Mouse (Mus musculus): Measurements from ENCODE around the gene Pgls. TPM values are rescaled to one million over a fixed set of nuclear protein-coding genes. Genes with fewer than 3 reads are reported as not detected.
A peak's percentile ranks its signal among the peaks of the same experiment; 100 is the strongest.

Pgls gene
- polyA plus RNA-seq, 1 experiment from 2014 or later: 201 TPM

DNA sequence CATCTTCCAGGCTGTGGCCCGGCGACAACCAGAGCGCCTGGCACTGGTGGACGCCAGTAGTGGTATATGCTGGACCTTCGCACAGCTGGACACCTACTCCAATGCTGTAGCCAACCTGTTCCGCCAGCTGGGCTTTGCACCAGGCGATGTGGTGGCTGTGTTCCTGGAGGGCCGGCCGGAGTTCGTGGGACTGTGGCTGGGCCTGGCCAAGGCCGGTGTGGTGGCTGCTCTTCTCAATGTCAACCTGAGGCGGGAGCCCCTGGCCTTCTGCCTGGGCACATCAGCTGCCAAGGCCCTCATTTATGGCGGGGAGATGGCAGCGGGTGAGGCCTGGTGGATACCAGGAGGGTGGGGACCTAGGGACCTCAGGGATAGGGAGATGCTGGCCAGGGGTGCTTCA, 12.5 kb upstream of the Pgls start:
- no peak overlapping the region for H3K9ac ChIP-seq (ENCODE audit: low read length)
- WGBS: 89% methylated on average over 14 of the region's 14 CpGs
- H3K4me2 ChIP-seq (ENCODE audit: low read length): no peak overlapping the region
- no peaks in the 10 kb centered on the region for H3K9me3 ChIP-seq (ENCODE audit: control insufficient read depth, low read length)
- H3K27ac ChIP-seq (replicated peaks in 1 of 2; ENCODE audit: control insufficient read depth in 1 of 2, insufficient read depth in 1 of 2, low read depth in 2 of 2, low read length in 2 of 2): no peak overlapping the region
- peaks cover 11% of the 10 kb centered on the region for H3K36me3 ChIP-seq (ENCODE audit: control insufficient read depth, insufficient read depth, low read length)
- no peaks in the 10 kb centered on the region for H3K27me3 ChIP-seq (ENCODE audit: control insufficient read depth, insufficient read depth, low read length)
- no peak overlapping the region for H3K4me3 ChIP-seq (ENCODE audit: control insufficient read depth in 1 of 2, insufficient read depth in 1 of 2, low read depth in 1 of 2, low read length in 2 of 2)
- no peak for ATAC-seq (ENCODE audit: insufficient number of reproducible peaks, insufficient read depth, low FRiP score, low read depth)
- H3K4me1 ChIP-seq (ENCODE audit: control insufficient read depth in 2 of 2, insufficient read depth in 2 of 2, low read length in 2 of 2): peaks cover 0 to 4% of the 10 kb centered on the region in 2 experiments; a peak in 2 of 4 replicates

GRCm38 (mm10) chr8:71580201-71580600, 11.8 kb upstream of the Pgls start:
- Histone ChIP-seq H3K27me3 (ENCODE audit: control insufficient read depth, insufficient read depth, low read length) (no peaks in the 10 kb centered on the region), H3K27ac (replicated peaks in 1 of 2; ENCODE audit: control insufficient read depth in 1 of 2, insufficient read depth in 1 of 2, low read depth in 2 of 2, low read length in 2 of 2) (no peak overlapping the region), H3K4me1 (ENCODE audit: control insufficient read depth in 2 of 2, insufficient read depth in 2 of 2, low read length in 2 of 2) (no peaks in the 10 kb centered on the region; a peak in 1 of 4 replicates), H3K9ac (ENCODE audit: low read length) (no peak overlapping the region), H3K36me3 (ENCODE audit: control insufficient read depth, insufficient read depth, low read length) (peaks cover 19% of the 10 kb centered on the region), H3K4me2 (ENCODE audit: low read length) (no peak overlapping the region), H3K9me3 (ENCODE audit: control insufficient read depth, low read length) (no peaks in the 10 kb centered on the region), H3K4me3 (ENCODE audit: control insufficient read depth in 1 of 2, insufficient read depth in 1 of 2, low read depth in 1 of 2, low read length in 2 of 2) (no peak overlapping the region)
- WGBS: 53% methylated on average over 9 of the region's 9 CpGs
- no peak for ATAC-seq (ENCODE audit: insufficient number of reproducible peaks, insufficient read depth, low FRiP score, low read depth)

DNA sequence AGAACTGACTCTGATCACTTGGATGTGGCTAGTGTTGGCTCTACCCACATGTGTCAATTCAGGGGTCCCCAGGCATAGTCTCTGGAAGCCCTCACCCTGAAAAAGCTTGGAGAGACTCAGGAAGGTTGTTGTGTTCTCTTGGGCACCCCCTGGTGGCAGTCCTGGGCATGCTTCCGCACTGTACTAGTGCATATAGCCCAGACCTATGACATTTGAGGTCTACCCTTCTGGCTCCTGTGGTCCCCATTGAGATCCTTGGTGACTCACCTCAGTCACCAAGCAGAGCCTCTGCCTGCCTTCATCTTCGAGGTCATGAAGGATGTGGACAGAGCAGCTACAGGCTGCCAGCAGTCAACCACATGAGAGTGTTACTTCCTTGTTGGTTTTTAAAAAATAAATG, 5.1 kb upstream of the Pgls start:
- no peak for ATAC-seq (ENCODE audit: insufficient number of reproducible peaks, insufficient read depth, low FRiP score, low read depth)
- Histone ChIP-seq H3K36me3 (ENCODE audit: control insufficient read depth, insufficient read depth, low read length) (peaks cover 20% of the 10 kb centered on the region), H3K4me2 (ENCODE audit: low read length) (no peak overlapping the region), H3K4me1 (ENCODE audit: control insufficient read depth in 2 of 2, insufficient read depth in 2 of 2, low read length in 2 of 2) (peaks cover 4 to 6% of the 10 kb centered on the region in 2 experiments), H3K9ac (ENCODE audit: low read length) (no peak overlapping the region), H3K9me3 (ENCODE audit: control insufficient read depth, low read length) (no peaks in the 10 kb centered on the region), H3K4me3 (ENCODE audit: control insufficient read depth in 1 of 2, insufficient read depth in 1 of 2, low read depth in 1 of 2, low read length in 2 of 2) (no peak overlapping the region), H3K27me3 (ENCODE audit: control insufficient read depth, insufficient read depth, low read length) (no peaks in the 10 kb centered on the region), H3K27ac (replicated peaks in 1 of 2; ENCODE audit: control insufficient read depth in 1 of 2, insufficient read depth in 1 of 2, low read depth in 2 of 2, low read length in 2 of 2) (no peak overlapping the region)
- WGBS: 70% methylated on average over 2 of the region's 2 CpGs

GRCm38 (mm10) chr8:71588762-71589161, 3.2 kb upstream of the Pgls start:
- Histone ChIP-seq H3K9ac (ENCODE audit: low read length) (no peak overlapping the region), H3K4me1 (ENCODE audit: control insufficient read depth in 2 of 2, insufficient read depth in 2 of 2, low read length in 2 of 2) (peaks cover 8 to 17% of the 10 kb centered on the region in 2 experiments), H3K4me2 (ENCODE audit: low read length) (no peak overlapping the region), H3K9me3 (ENCODE audit: control insufficient read depth, low read length) (no peaks in the 10 kb centered on the region), H3K36me3 (ENCODE audit: control insufficient read depth, insufficient read depth, low read length) (peaks cover 20% of the 10 kb centered on the region), H3K4me3 (ENCODE audit: control insufficient read depth in 1 of 2, insufficient read depth in 1 of 2, low read depth in 1 of 2, low read length in 2 of 2) (no peak overlapping the region), H3K27me3 (ENCODE audit: control insufficient read depth, insufficient read depth, low read length) (no peaks in the 10 kb centered on the region), H3K27ac (replicated peaks in 1 of 2; ENCODE audit: control insufficient read depth in 1 of 2, insufficient read depth in 1 of 2, low read depth in 2 of 2, low read length in 2 of 2) (no peak overlapping the region)
- WGBS: 60% methylated on average over 3 of the region's 3 CpGs
- no peak for ATAC-seq (ENCODE audit: insufficient number of reproducible peaks, insufficient read depth, low FRiP score, low read depth)

DNA sequence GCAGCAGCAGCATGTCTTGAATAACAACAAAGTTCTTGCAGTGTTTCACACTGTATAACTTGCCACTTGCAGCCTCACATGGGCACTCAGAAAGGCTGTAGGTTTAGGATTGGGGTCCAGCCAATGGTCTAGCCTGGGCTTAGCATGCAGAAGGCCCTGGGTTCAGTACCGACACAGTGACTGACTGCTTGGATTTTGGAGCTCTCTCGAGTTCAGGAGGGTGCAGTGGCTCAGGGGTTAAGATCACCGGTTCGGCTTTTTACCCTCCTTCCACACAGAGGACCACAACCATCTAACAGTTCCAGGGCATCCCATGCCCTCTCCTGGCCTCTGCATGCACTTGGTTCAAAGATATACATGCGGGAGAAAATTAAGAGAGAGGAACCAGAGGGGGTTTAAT, 959 bp upstream of the Pgls start:
- Histone ChIP-seq H3K9ac (ENCODE audit: low read length) (peak overlapping the region; percentile 95), H3K27ac (replicated peaks in 1 of 2; ENCODE audit: control insufficient read depth in 1 of 2, insufficient read depth in 1 of 2, low read depth in 2 of 2, low read length in 2 of 2) (peak overlapping the region in 1 of 2 experiments; percentile 96; a peak in 1 of 4 replicates), H3K4me3 (ENCODE audit: control insufficient read depth in 1 of 2, insufficient read depth in 1 of 2, low read depth in 1 of 2, low read length in 2 of 2) (peak overlapping the region; percentile 60 to 68), H3K4me1 (ENCODE audit: control insufficient read depth in 2 of 2, insufficient read depth in 2 of 2, low read length in 2 of 2) (peaks cover 8 to 17% of the 10 kb centered on the region in 2 experiments), H3K9me3 (ENCODE audit: control insufficient read depth, low read length) (no peaks in the 10 kb centered on the region), H3K36me3 (ENCODE audit: control insufficient read depth, insufficient read depth, low read length) (peaks cover 13% of the 10 kb centered on the region; the same call in 1 of the 2 replicates), H3K27me3 (ENCODE audit: control insufficient read depth, insufficient read depth, low read length) (no peaks in the 10 kb centered on the region), H3K4me2 (ENCODE audit: low read length) (peak overlapping the region; percentile 90)
- ATAC-seq (ENCODE audit: insufficient number of reproducible peaks, insufficient read depth, low FRiP score, low read depth): no peak
- WGBS: 21% methylated on average over 5 of the region's 5 CpGs

DNA sequence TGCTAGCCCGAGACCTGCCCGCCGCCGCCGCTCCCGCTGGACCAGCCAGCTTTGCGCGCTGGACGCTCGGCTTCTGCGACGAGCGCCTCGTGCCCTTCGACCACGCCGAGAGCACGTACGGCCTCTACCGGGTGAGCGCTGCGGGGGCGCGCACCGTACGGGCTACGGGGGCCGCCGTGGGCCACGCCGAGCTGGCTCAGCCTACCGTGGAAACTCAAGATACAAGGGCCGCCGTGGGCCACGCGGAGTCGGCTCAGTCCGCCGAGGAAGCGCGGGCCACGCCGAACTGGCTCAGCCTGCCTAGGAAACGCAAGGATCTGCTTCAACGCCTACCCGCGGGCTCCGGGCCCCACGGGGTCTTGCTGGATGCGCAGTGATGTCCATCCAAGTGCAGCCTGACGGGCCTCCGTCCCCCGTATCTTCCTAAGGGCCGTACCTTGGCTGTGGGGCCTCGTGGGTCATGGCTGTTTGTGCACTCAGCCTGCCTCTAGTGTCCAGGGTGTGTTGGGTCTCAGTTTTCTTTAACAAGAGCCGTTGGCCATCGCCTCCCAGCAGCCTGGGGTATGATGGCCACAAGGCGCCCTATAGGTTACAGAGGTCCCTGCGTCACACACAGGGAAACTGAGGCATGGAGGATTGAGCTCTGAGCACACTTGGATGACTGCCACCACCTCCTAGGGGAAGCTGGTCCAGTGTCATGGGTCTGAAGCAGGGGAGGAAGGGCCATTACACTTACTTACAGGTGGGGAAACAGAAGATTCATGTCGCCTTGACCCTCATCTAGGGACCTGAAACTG, 596 bp downstream of the Pgls start:
- Histone ChIP-seq H3K36me3 (ENCODE audit: control insufficient read depth, insufficient read depth, low read length) (peaks cover 11% of the 10 kb centered on the region; the same call in 1 of the 2 replicates), H3K4me2 (ENCODE audit: low read length) (peak overlapping the region; percentile 90), H3K9ac (ENCODE audit: low read length) (peak overlapping the region; percentile 95), H3K27ac (replicated peaks in 1 of 2; ENCODE audit: control insufficient read depth in 1 of 2, insufficient read depth in 1 of 2, low read depth in 2 of 2, low read length in 2 of 2) (peak overlapping the region; percentile 93 to 96), H3K27me3 (ENCODE audit: control insufficient read depth, insufficient read depth, low read length) (no peaks in the 10 kb centered on the region), H3K4me1 (ENCODE audit: control insufficient read depth in 2 of 2, insufficient read depth in 2 of 2, low read length in 2 of 2) (peaks cover 8 to 17% of the 10 kb centered on the region in 2 experiments), H3K9me3 (ENCODE audit: control insufficient read depth, low read length) (no peaks in the 10 kb centered on the region), H3K4me3 (ENCODE audit: control insufficient read depth in 1 of 2, insufficient read depth in 1 of 2, low read depth in 1 of 2, low read length in 2 of 2) (peak overlapping the region; percentile 60 to 68)
- 5% methylated on average over 54 of the region's 60 CpGs for WGBS
- peak; percentile 79 for ATAC-seq (ENCODE audit: insufficient number of reproducible peaks, insufficient read depth, low FRiP score, low read depth)

DNA sequence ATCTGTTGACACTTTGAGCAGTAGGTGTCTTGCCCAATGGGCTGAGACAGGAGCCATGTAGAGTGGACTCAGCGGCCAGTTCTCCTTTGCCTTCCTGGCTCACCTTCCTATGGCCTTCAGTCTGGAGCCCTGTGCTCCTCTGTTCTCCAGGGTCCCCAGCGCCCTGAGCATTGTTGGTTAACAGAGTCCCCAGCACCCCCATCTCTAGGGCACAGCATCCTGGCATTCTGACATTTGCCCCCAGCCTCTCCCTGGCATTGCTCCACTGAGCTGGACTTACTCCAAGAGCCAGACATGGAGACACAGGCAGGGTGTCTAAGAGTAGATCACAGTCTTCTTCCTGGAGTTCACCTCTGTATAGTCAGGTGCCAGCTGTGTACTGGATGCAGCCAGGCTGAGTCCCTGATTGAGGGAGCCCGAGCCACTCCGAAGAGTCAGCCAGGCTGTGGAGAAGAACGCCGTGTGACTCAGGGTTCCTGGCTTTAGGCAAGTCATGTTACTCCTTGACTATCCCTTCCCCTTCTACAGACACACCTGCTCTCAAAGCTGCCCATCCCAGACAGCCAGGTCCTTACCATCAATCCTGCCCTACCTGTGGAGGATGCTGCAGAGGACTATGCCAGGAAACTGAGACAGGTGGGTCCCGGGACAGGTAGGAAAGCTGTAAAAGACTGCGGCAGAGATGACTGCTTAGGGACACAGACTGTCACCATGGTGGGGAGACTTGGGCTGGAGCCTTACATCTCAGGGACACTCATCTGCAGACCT, 1.8 kb downstream of the Pgls start:
- no peak overlapping the region for H3K27ac ChIP-seq (replicated peaks in 1 of 2; ENCODE audit: control insufficient read depth in 1 of 2, insufficient read depth in 1 of 2, low read depth in 2 of 2, low read length in 2 of 2)
- ATAC-seq (ENCODE audit: insufficient number of reproducible peaks, insufficient read depth, low FRiP score, low read depth): no peak
- no peak overlapping the region for H3K4me3 ChIP-seq (ENCODE audit: control insufficient read depth in 1 of 2, insufficient read depth in 1 of 2, low read depth in 1 of 2, low read length in 2 of 2)
- 81% methylated on average over 8 of the region's 8 CpGs for WGBS
- H3K27me3 ChIP-seq (ENCODE audit: control insufficient read depth, insufficient read depth, low read length): no peaks in the 10 kb centered on the region
- H3K4me1 ChIP-seq (ENCODE audit: control insufficient read depth in 2 of 2, insufficient read depth in 2 of 2, low read length in 2 of 2): peaks cover 8 to 17% of the 10 kb centered on the region in 2 experiments
- H3K36me3 ChIP-seq (ENCODE audit: control insufficient read depth, insufficient read depth, low read length): peaks cover 11% of the 10 kb centered on the region; the same call in 1 of the 2 replicates
- no peak overlapping the region; the same call in 1 of the 2 replicates for H3K9ac ChIP-seq (ENCODE audit: low read length)
- no peak overlapping the region for H3K4me2 ChIP-seq (ENCODE audit: low read length)
- H3K9me3 ChIP-seq (ENCODE audit: control insufficient read depth, low read length): no peaks in the 10 kb centered on the region
